Mouse (Mus musculus): ENCODE measurements around the gene Zwilch. TPM values are rescaled to one million over a fixed set of nuclear protein-coding genes. Genes with fewer than 3 reads are reported as not detected.
"Not testable (repeated sequence)": the region's sequence is repeated elsewhere in the genome, so short reads cannot be mapped to it uniquely, and the experiment has no call there.

Zwilch gene
- total RNA-seq, 2 experiments from 2014 or later: 5.1 to 9.8 TPM

DNA sequence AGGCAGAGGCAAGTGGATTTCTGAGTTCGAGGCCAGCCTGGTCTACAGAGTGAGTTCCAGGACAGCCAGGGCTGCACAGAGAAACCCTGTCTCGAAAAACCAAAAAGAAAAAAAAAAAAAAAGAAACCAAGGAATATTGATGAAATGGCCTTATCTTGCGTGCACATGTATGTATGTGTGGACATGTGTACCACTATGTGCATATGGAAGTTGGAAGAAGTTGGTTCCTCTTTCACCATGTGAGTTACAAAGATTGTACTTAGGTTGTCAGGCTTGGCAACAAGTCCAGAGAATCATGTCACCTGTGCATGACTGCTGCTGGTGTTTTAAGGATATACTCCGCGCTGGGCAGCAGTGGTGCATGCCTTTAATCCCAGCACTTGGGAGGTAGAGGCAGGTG, 10.4 kb upstream of the Zwilch start:
- DNase-seq (ENCODE audit: low spot score in 2 of 2): not testable (repeated sequence)

DNA sequence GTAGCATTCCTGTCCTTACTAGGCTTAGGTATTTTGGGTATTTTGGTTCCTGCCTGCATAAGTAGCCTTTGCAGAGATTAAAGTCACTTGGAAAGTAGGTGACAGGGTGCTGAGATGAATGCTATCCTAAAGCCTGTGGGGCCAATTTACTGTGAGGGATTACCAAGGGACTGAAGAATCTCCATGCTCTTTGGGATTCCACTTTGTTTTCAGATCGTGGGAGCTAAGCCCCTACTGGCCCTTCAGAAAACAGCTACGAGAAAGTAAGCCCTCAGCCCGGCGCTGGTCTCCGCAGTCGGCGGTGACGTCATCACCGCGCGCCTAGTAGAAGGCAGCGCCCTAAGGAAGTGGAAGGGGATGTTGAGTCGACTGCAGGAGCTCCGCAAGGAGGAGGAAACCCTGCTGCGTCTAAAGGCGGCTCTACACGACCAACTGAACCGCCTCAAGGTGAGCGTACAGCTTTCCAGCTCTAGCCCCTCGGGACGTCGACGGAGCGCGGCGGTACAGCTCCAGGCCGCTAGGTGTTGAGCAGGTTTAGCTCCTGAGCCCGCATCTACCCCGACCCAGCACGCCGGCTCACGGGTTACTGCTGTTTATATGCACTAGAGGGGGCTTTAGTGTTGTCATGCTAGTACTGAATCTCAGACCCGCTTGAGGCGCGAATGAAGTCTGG, 6.2 kb upstream of the Zwilch start, which contains the start of gene Snapc5:
Snapc5 (plus strand) TSS at position 301 of the 673 bp plus-strand sequence.
- DNase-seq (ENCODE audit: low spot score in 2 of 2): peak; percentile 89 to 92

DNA sequence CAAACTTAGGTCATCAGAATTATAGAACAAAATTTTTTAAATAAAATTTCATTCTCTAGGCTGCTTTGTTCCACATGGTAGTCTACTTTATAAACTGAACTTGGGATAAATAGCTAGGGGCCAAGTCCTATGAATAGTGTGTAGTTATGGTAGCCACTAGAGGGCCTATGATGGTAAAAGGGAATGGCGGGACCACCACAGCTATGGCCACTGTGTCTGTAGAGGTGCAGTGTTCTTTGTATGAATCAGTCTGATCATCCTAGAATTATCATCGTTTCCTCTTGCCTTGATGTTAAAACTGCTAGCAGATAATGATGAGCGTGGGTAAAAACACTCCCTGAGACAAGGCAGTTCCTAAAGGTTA, 5.7 kb upstream of the Zwilch start:
- DNase-seq (ENCODE audit: low spot score in 2 of 2): peak in 1 of 2 experiments; percentile 26

- peak; percentile 24 to 52 for DNase-seq (ENCODE audit: low spot score in 2 of 2)
Measured at GRCm38 (mm10) chr9:64175378-64175777, 2.5 kb upstream of the Zwilch start.

DNA sequence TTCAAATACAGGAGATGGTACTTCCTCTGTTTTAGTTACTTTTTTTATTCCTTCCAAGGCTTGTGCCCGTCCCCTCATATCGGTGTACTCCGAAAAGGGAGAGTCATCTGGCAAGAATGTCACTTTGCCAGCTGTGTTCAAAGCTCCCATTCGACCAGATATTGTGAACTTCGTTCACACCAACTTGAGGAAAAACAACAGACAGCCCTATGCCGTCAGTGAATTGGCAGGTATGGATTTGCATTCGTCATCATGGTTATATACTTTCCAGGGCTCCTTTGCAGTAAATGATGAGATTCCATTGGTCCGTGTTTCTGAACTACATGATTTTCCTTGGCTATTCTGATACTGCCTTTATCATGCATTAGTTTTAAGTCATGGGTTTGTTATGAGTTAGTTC, 1.9 kb upstream of the Zwilch start:
- DNase-seq (ENCODE audit: low spot score in 2 of 2): no peak

DNA sequence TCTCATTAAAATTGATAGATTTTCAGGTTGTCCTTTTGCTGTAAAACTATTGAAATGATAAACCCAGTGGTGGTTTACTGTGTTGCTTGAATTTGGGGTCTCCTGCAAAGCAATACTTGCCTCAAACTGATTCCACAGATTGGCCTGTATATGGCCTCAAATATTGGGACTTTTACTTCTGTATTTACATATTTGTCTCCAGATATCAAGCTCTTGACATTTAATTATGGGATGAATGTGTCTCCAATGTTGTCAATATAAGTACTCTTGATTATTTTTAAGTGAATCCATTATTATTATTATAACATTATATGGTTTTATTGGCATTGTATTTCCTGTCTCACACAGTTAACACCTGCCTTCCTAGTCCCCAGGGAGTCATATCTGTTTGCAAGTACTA, 1.4 kb upstream of the Zwilch start:
- DNase-seq (ENCODE audit: low spot score in 2 of 2): no peak

- no peak for DNase-seq (ENCODE audit: low spot score in 2 of 2)
Measured at GRCm38 (mm10) chr9:64173666-64174220, 839 bp upstream of the Zwilch start.

- no peak for DNase-seq (ENCODE audit: low spot score in 2 of 2)
Measured at GRCm38 (mm10) chr9:64172145-64172815, 624 bp downstream of the Zwilch start.

DNA sequence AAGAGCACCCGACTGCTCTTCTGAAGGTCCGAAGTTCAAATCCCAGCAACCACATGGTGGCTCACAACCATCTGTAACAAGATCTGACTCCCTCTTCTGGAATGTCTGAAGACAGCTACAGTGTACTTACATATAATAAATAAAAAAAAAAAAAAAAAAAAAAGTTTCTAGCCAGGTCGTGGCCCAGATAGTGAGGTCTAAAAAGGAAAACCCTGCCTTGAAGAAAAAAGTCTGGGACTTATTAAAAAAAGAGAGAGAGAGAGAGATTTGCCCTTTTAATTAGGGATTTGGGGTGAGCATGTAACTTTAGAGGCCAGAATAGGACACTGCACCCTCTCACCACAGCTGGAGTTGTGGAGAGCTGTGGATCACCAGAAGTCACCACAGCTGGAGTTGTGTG, 2.9 kb downstream of the Zwilch start:
- not testable (repeated sequence) for DNase-seq (ENCODE audit: low spot score in 2 of 2)

DNA sequence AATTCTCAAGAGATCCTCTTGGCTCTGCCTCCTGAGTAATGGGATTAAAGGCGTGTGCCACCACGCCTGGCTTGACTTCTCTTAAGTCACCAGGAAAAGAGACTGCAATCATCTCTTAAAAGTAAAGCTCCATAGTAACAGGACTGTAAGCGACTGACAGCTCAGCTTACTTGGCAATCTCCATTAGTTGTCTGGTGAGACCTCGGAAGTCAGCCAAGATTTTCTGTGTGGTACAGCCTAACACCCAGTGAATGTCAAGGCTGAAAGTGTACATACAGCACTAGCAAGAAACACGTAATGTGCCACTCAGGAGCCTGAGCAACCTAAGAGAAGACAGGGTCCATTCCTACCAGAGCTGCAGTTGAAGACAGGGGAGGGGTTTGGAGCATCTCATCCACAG, 12.4 kb downstream of the Zwilch start:
- no peak for DNase-seq (ENCODE audit: low spot score in 2 of 2)

DNA sequence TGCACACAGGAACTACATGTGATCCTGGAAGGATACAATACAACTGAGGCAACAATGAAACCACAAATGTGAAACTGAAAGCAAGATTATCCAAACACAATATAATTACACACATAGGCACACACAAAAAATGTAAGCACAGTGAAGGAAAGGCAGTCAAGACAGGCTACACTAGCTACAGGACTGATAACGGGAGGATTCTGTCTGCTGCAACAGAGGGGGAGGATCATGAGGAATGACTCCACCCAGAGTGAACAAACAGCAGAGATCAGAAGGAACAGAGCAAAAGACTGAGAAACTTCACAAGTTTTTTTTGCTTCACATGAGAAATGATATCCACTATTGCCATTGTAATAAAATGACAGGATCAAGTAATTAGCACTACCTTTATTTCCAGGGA, 16.3 kb downstream of the Zwilch start:
- DNase-seq (ENCODE audit: low spot score in 2 of 2): no peak

DNA sequence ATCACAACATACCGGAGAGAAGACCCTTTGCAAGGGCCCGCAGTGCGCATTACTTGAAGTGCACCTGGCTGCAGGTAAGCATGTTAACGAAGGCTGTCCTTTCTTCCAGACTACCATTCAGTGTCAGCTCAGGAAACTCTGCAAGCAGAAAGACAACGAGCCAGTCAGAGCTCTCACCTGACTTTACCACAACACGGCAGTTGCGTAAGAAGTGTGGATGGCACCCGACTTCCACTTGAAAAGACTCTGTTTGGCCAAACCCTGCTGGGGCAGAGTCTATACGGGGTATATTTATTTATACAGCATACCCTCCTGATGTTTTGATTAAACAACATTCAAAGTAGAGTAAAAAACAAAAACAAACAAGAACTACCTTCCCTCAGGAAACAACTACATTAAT, 33.0 kb downstream of the Zwilch start:
- DNase-seq (ENCODE audit: low spot score in 2 of 2): no peak

DNA sequence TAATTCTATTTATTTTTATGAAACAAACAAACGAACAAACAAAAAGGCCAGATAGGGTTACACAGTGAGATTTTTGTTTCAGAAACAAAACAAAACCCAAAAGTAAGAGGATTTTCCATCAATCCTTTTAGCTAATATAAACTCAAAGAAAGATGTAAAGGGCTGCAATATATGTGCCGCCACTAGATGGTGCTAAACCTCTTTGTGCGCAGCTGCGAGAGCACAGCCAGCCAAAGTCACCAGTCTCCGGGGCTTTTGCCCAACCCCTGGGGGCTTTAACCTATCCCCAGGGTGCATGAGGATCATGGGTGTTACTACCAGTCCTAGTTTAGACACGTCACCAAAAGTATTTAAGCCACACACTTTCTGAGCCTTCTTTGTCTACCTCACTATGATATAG, 34.0 kb downstream of the Zwilch start:
- DNase-seq (ENCODE audit: low spot score in 2 of 2): peak; percentile 60 to 66

DNA sequence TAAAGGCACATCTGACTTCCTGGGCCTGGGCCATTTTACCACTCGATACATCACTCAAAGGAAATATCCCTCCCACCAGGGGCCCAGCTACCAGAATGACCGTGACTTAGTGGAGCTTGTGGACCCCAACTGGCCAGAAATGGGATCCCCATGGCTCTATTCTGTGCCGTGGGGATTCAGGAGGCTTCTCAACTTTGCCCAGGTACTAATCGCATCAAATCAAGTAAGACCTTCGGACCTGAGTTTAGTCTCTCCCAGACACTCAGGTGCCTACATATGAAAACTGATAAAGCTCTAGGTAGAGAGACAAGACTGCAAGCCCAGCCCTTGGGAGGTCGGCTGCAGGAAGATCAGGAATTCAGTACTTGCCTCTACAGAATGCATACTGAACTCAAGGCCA, 41.3 kb downstream of the Zwilch start:
- DNase-seq (ENCODE audit: low spot score in 2 of 2): no peak

DNA sequence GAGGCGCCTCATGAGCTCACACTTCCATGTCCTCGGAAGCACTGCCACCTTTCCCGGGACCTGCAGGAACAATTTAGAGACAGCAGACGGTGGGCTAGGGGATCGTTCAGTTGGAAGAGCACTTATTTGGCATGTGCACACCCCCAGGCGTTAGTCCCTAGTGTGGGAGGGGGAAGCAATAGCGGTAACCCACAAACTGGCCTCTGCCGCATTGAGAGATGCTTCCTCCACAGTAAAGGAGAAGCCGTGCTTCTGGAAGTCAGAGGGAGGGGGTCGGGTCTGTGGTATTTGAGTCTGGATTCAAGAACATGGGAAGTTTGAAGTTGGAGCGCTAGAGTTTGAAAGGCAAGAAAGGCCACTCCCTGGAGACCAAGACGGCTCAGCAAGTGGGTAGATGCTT, 46.8 kb downstream of the Zwilch start:
- no peak for DNase-seq (ENCODE audit: low spot score in 2 of 2)

DNA sequence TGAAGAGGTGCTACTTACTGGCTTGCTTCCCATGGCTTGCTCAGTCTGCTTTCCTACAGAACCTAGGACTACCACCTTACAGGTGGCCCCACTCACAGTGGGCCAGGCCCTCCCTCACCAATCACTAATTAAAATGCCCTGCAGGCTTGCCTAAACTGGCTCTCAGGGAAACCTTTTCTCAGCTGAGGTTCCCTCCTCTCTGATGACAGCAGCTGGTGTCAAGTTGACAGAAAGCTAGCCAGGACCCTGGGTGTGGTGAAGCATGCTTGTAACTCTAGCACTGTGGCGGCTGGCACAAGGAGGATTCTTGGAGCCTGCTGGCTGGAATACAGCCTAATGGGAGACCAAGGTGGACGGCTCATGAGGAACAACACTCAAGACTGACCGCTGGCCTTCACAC, 47.6 kb downstream of the Zwilch start:
- no peak for DNase-seq (ENCODE audit: low spot score in 2 of 2)

GRCm38 (mm10) chr9:64124846-64125245, 48.1 kb downstream of the Zwilch start:
- not testable (repeated sequence) for DNase-seq (ENCODE audit: low spot score in 2 of 2)

DNA sequence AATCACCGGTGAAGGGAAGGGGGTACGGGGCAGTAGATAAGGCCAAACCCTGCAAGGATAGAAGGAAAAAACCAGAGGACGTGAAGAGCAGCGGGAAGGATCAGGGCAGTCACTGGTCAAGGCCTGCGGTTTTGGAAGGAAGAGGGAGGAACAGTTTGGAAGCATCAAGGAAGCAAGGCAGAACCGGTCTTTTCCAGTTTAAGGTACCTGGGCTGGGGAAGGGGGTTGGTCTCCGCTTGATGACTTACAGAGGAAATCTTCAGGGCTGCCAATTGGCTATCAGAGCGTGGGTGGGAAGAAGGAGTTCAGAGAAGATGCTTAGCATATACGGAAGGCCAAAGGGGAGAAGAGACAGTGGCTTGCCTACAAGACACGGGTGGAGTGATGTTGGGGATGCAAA, 50.3 kb downstream of the Zwilch start:
- no peak for DNase-seq (ENCODE audit: low spot score in 2 of 2)

DNA sequence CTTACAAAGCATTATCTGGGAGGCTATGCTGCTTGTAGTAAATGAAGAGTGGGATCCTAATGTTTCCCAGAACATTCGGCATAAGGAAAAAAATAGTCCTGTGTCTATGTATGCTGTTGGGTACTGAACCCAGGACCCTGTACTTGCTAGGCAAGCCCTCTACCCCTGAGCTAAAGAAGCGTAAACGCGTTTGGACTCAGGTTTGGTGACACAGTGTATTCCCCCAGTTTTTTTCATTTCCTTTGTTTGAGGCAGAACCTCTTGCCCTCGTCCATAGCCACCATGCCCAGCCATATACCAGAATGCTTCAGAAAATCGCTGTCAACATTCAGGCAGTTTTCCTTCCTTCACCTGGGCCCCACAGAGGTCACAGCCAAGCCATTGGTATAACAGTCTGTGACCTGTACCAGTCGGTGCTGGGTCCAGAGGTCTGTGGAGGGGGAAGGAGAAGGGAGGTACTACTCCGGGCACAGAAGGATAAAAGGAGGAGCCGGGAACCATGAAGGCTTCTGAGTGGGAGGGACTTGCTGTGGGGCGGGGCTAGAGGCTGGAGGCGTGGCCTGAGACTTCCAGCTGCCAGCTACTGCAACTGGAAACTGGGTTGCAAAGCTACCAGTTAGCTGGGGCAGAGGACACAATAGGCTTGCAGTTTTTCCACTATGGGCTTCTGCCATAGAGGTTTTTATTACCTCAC, 52.2 kb downstream of the Zwilch start:
- no peak for DNase-seq (ENCODE audit: low spot score in 2 of 2)

- DNase-seq (ENCODE audit: low spot score in 2 of 2): peak; percentile 55 to 59
Measured at GRCm38 (mm10) chr9:64119898-64120297, 53.0 kb downstream of the Zwilch start.

GRCm38 (mm10) chr9:64116876-64117275, 56.0 kb downstream of the Zwilch start, which contains the start of gene Lctl:
TSS of gene Lctl (plus strand) at chr9:64117147.
- DNase-seq (ENCODE audit: low spot score in 2 of 2): no peak

DNA sequence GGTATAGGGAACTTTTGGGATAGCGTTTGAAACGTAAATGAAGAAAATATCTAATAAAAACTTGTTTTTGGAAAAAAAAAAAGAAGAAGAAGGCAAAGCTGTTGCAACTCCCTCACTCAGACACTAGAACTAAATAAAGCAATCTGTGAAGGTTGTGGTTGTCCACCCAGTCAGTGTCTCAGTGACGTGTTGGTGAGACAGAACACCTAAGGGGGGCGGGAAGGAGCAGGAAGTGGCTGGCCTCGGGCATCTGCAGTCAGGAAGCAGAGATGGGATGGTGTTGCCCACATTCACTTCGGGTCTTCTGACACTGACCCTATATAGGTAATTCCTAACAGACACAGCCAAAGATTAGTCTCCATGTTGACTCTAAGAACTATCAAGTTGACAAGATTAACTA, 57.1 kb downstream of the Zwilch start:
- no peak for DNase-seq (ENCODE audit: low spot score in 2 of 2)

Measured in layer of hippocampus, postnatal 10 days (tissue).